Mouse (Mus musculus): ENCODE measurements at regions not wholly inside any gene's neighbourhood (a gene's known extent, or its start where the extent isn't known, plus 50 kb on each side); places are given as distances from the start of the nearest gene placed in this dataset.

GRCm38 (mm10) chr3:143569930-143570329 lies 635.1 kb downstream of the Lmo4 start:
- no peak for TF ChIP-seq CTCF (IDR thresholded peaks at IDR 0.05; ENCODE audit: extremely low read depth, insufficient read length, insufficient replicate concordance, low read depth, low read length)
- no peak for TF ChIP-seq POLR2A (IDR thresholded peaks at IDR 0.05; ENCODE audit: low read depth, low read length)

Data from small intestine, adult 2 months (tissue).